Mouse (Mus musculus): ENCODE data around the gene Gm11077. TPM values are rescaled to one million over a fixed set of nuclear protein-coding genes. Genes with fewer than 3 reads are reported as not detected.

Gm11077 gene
- not detected for total RNA-seq (2023)

GRCm38 (mm10) chr6:140729272-140729671, at the start of gene Gm11077:
Gene Gm11077 (plus strand): TSS chr6:140729284.

Other genes starting within 250 kb of the Gm11077 start
- gene Aebp2, start 106.6 kb upstream of the Gm11077 start, total RNA-seq (2023): 10 to 100 TPM; 26.2 to 29.2 TPM

Data from neutrophil, adult 83 days (primary cell).